Mouse (Mus musculus): ENCODE results near the gene Apoa1. TPM values are rescaled to one million over a fixed set of nuclear protein-coding genes. Genes with fewer than 3 reads are reported as not detected.

The Apoa1 gene
- polyA plus RNA-seq, 1 experiment: not detected

GRCm38 (mm10) chr9:46269125-46269524 lies 40.7 kb downstream of the Apoa1 start:
- Histone ChIP-seq H3K36me3 (ENCODE audit: control insufficient read depth, insufficient read depth) (no peaks in the 10 kb centered on the region), H3K4me2 (ENCODE audit: low read depth) (no peak overlapping the region), H3K79me2 (ENCODE audit: control insufficient read depth, insufficient read depth) (peaks cover 9% of the 10 kb centered on the region), H3K27me3 (ENCODE audit: control insufficient read depth, insufficient read depth, insufficient read length) (peaks cover 41% of the 10 kb centered on the region), H3K4me3 (no peak overlapping the region), H3ac (ENCODE audit: control insufficient read depth, insufficient read length) (no peak overlapping the region)
- TF ChIP-seq E2F4 (IDR thresholded peaks at IDR 0.05; ENCODE audit: insufficient read depth): no peak
- TF ChIP-seq TCF12 (IDR thresholded peaks at IDR 0.05; ENCODE audit: insufficient read depth, poor library complexity, severe bottlenecking): no peak
- TF ChIP-seq REST (IDR thresholded peaks at IDR 0.05; ENCODE audit: insufficient read depth, insufficient read length): no peak
- TF ChIP-seq USF1 (IDR thresholded peaks at IDR 0.05; ENCODE audit: low read depth): no peak

- TF ChIP-seq USF1 (IDR thresholded peaks at IDR 0.05; ENCODE audit: low read depth): no peak
- TF ChIP-seq POLR2A (IDR thresholded peaks at IDR 0.05; ENCODE audit: insufficient read length, low read depth): no peak
- TF ChIP-seq MYOD1 (IDR thresholded peaks at IDR 0.05; ENCODE audit: control insufficient read depth in 1 of 3, insufficient read length in 2 of 3, low read depth in 2 of 3): no peak
- TF ChIP-seq CEBPB (IDR thresholded peaks at IDR 0.05; ENCODE audit: insufficient read depth, poor library complexity, severe bottlenecking): no peak
- TF ChIP-seq POLR2AphosphoS2 (IDR thresholded peaks at IDR 0.05; ENCODE audit: insufficient read length, low read depth): no peak
- no peak for TF ChIP-seq MYOG (IDR thresholded peaks at IDR 0.05; ENCODE audit: control insufficient read depth in 1 of 3, insufficient read depth in 1 of 3, insufficient read length in 2 of 3, low read depth in 2 of 3)
- no peak for TF ChIP-seq REST (IDR thresholded peaks at IDR 0.05; ENCODE audit: insufficient read depth, insufficient read length)
- no peak for TF ChIP-seq TCF12 (IDR thresholded peaks at IDR 0.05; ENCODE audit: insufficient read depth, poor library complexity, severe bottlenecking)
- TF ChIP-seq E2F4 (IDR thresholded peaks at IDR 0.05; ENCODE audit: insufficient read depth): no peak
- TF ChIP-seq TCF3 (IDR thresholded peaks at IDR 0.05; ENCODE audit: insufficient read length, low read depth): no peak
- peaks cover 9% of the 10 kb centered on the region for H3K79me2 ChIP-seq (ENCODE audit: control insufficient read depth, insufficient read depth)
- H3K4me2 ChIP-seq (ENCODE audit: low read depth): no peak overlapping the region
- no peak overlapping the region for H3ac ChIP-seq (ENCODE audit: control insufficient read depth, insufficient read length)
- H3K27me3 ChIP-seq (ENCODE audit: control insufficient read depth, insufficient read depth, insufficient read length): peaks cover 36% of the 10 kb centered on the region
- peaks cover 6% of the 10 kb centered on the region for H3K36me3 ChIP-seq (ENCODE audit: control insufficient read depth, insufficient read depth)
- no peak overlapping the region for H3K4me3 ChIP-seq
These were observed 42.4 kb downstream of the Apoa1 start for GRCm38 (mm10) chr9:46270782-46271181.

GRCm38 (mm10) chr9:46272070-46272469 lies 43.7 kb downstream of the Apoa1 start:
- Histone ChIP-seq H3ac (ENCODE audit: control insufficient read depth, insufficient read length) (no peak overlapping the region), H3K27me3 (ENCODE audit: control insufficient read depth, insufficient read depth, insufficient read length) (peaks cover 32% of the 10 kb centered on the region), H3K4me2 (ENCODE audit: low read depth) (no peak overlapping the region), H3K4me3 (peak overlapping the region; percentile 80), H3K79me2 (ENCODE audit: control insufficient read depth, insufficient read depth) (peaks cover 9% of the 10 kb centered on the region), H3K36me3 (ENCODE audit: control insufficient read depth, insufficient read depth) (peaks cover 16% of the 10 kb centered on the region)
- TF ChIP-seq SRF (IDR thresholded peaks at IDR 0.05; ENCODE audit: control insufficient read depth, insufficient read length, low read depth) (no peak), MYOG (IDR thresholded peaks at IDR 0.05; ENCODE audit: control insufficient read depth in 1 of 3, insufficient read depth in 1 of 3, insufficient read length in 2 of 3, low read depth in 2 of 3) (no peak), MAX (IDR thresholded peaks at IDR 0.05; ENCODE audit: low read depth) (no peak), REST (IDR thresholded peaks at IDR 0.05; ENCODE audit: insufficient read depth, insufficient read length) (no peak), POLR2A (IDR thresholded peaks at IDR 0.05; ENCODE audit: insufficient read length, low read depth) (no peak), TCF3 (IDR thresholded peaks at IDR 0.05; ENCODE audit: insufficient read length, low read depth) (no peak), POLR2AphosphoS2 (IDR thresholded peaks at IDR 0.05; ENCODE audit: insufficient read length, low read depth) (no peak), E2F4 (IDR thresholded peaks at IDR 0.05; ENCODE audit: insufficient read depth) (no peak), CEBPB (IDR thresholded peaks at IDR 0.05; ENCODE audit: insufficient read depth, poor library complexity, severe bottlenecking) (no peak), MYOD1 (IDR thresholded peaks at IDR 0.05; ENCODE audit: control insufficient read depth in 1 of 3, insufficient read length in 2 of 3, low read depth in 2 of 3) (no peak)

GRCm38 (mm10) chr9:46272677-46273454 lies 44.5 kb downstream of the Apoa1 start, which contains the start of gene Zpr1:
TSS of gene Zpr1 (plus strand) at chr9:46273064.
- peak within 1 kb of the TSS; percentile 89 for H3K4me2 ChIP-seq (ENCODE audit: low read depth)
- peaks cover 23% of the 10 kb centered on the region for H3K36me3 ChIP-seq (ENCODE audit: control insufficient read depth, insufficient read depth)
- peak within 1 kb of the TSS; percentile 80 for H3K4me3 ChIP-seq
- peaks cover 25% of the 10 kb centered on the region for H3K27me3 ChIP-seq (ENCODE audit: control insufficient read depth, insufficient read depth, insufficient read length)
- H3ac ChIP-seq (ENCODE audit: control insufficient read depth, insufficient read length): peak within 1 kb of the TSS; percentile 41
- H3K79me2 ChIP-seq (ENCODE audit: control insufficient read depth, insufficient read depth): peaks cover 9% of the 10 kb centered on the region
- TF ChIP-seq SRF (IDR thresholded peaks at IDR 0.05; ENCODE audit: control insufficient read depth, insufficient read length, low read depth): no peak
- TF ChIP-seq REST (IDR thresholded peaks at IDR 0.05; ENCODE audit: insufficient read depth, insufficient read length): no peak
- TF ChIP-seq TCF3 (IDR thresholded peaks at IDR 0.05; ENCODE audit: insufficient read length, low read depth): no peak
- no peak for TF ChIP-seq TCF12 (IDR thresholded peaks at IDR 0.05; ENCODE audit: insufficient read depth, poor library complexity, severe bottlenecking)
- no peak for TF ChIP-seq MYOG (IDR thresholded peaks at IDR 0.05; ENCODE audit: control insufficient read depth in 1 of 3, insufficient read depth in 1 of 3, insufficient read length in 2 of 3, low read depth in 2 of 3)
- TF ChIP-seq MYOD1 (IDR thresholded peaks at IDR 0.05; ENCODE audit: control insufficient read depth in 1 of 3, insufficient read length in 2 of 3, low read depth in 2 of 3): peak in 1 of 3 experiments; percentile 4
- TF ChIP-seq POLR2AphosphoS2 (IDR thresholded peaks at IDR 0.05; ENCODE audit: insufficient read length, low read depth): peak; percentile 72
- TF ChIP-seq CEBPB (IDR thresholded peaks at IDR 0.05; ENCODE audit: insufficient read depth, poor library complexity, severe bottlenecking): no peak
- TF ChIP-seq POLR2A (IDR thresholded peaks at IDR 0.05; ENCODE audit: insufficient read length, low read depth): peak; percentile 80
- TF ChIP-seq MAX (IDR thresholded peaks at IDR 0.05; ENCODE audit: low read depth): no peak
- TF ChIP-seq USF1 (IDR thresholded peaks at IDR 0.05; ENCODE audit: low read depth): no peak
- no peak for TF ChIP-seq E2F4 (IDR thresholded peaks at IDR 0.05; ENCODE audit: insufficient read depth)
